Mouse (Mus musculus): ENCODE data around the gene Spon1. TPM values are rescaled to one million over a fixed set of nuclear protein-coding genes. Genes with fewer than 3 reads are reported as not detected.

The Spon1 gene
- polyA plus RNA-seq, 1 experiment from 2014 or later, result 79.7 TPM

DNA sequence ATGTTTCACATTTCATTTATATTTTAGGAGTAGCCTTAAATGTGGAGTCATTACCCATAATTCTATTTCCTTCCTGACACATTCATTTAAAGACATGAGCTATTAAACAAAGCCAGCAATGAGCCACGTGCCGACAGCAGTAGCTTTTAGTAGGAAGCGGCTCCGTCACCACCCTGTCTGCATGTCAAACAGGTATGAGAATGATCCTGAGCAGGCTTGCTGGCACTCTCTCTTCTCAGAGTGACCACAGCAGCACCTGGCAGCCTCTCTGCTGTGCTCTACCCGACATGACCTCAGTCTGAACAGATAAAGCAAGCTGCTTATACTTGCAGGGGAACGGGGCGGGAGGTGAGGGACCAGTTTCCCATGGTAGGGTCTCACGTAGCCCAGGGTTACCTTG lies 297.7 kb downstream of the Spon1 start:
- H3K4me2 ChIP-seq, result no peak overlapping the region
- WGBS (ENCODE audit: insufficient replicate concordance), result 36% methylated on average over 8 of the region's 8 CpGs
- H3K9ac ChIP-seq (ENCODE audit: low read depth, low read length), result no peak overlapping the region
- no peaks in the 10 kb centered on the region for H3K9me3 ChIP-seq (replicated peaks; ENCODE audit: control insufficient read depth, low read length)
- H3K27ac ChIP-seq (ENCODE audit: low read depth, low read length), result no peak overlapping the region
- H3K4me3 ChIP-seq (ENCODE audit: low read depth, low read length), result no peak overlapping the region
- peaks cover 32% of the 10 kb centered on the region for H3K4me1 ChIP-seq (ENCODE audit: control insufficient read depth, insufficient read depth, low read length)
- H3K36me3 ChIP-seq (ENCODE audit: control insufficient read depth, insufficient read depth, low read length), result no peaks in the 10 kb centered on the region
- no peaks in the 10 kb centered on the region for H3K27me3 ChIP-seq (ENCODE audit: control insufficient read depth, insufficient read depth, low read length)
- no peak for ATAC-seq (replicated peaks; ENCODE audit: insufficient number of reproducible peaks, low FRiP score, low TSS enrichment)

DNA sequence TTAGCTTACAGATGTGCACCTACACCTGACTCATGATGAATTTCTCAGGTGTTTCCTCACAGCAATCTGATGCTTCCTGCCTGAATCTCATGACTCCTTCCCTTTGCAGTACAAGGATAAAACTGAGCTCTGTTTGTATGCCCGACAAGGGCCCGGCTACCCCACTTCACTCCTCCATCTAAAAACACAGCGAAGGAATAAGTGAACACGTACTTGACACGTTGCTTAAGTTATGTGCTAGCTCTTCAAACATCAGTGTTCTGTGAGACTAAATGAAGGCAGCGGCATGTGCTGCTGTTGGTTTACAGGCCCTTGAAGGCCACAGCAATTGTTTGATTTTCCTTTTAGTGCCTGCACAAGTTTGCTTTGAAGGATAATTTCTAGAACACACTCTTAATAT lies 298.2 kb downstream of the Spon1 start:
- ATAC-seq (replicated peaks; ENCODE audit: insufficient number of reproducible peaks, low FRiP score, low TSS enrichment), result no peak
- Histone ChIP-seq H3K27ac (ENCODE audit: low read depth, low read length) (no peak overlapping the region), H3K36me3 (ENCODE audit: control insufficient read depth, insufficient read depth, low read length) (no peaks in the 10 kb centered on the region), H3K4me1 (ENCODE audit: control insufficient read depth, insufficient read depth, low read length) (peaks cover 32% of the 10 kb centered on the region), H3K4me3 (ENCODE audit: low read depth, low read length) (no peak overlapping the region), H3K9ac (ENCODE audit: low read depth, low read length) (no peak overlapping the region), H3K9me3 (replicated peaks; ENCODE audit: control insufficient read depth, low read length) (no peaks in the 10 kb centered on the region), H3K4me2 (no peak overlapping the region), H3K27me3 (ENCODE audit: control insufficient read depth, insufficient read depth, low read length) (no peaks in the 10 kb centered on the region)
- WGBS (ENCODE audit: insufficient replicate concordance), result 63% methylated on average over 6 of the region's 6 CpGs

- Histone ChIP-seq H3K4me3 (ENCODE audit: low read depth, low read length) (no peak overlapping the region), H3K4me1 (ENCODE audit: control insufficient read depth, insufficient read depth, low read length) (peaks cover 32% of the 10 kb centered on the region), H3K27ac (ENCODE audit: low read depth, low read length) (peak overlapping the region; percentile 66), H3K4me2 (no peak overlapping the region; the same call in 1 of the 2 replicates), H3K9me3 (replicated peaks; ENCODE audit: control insufficient read depth, low read length) (no peaks in the 10 kb centered on the region), H3K36me3 (ENCODE audit: control insufficient read depth, insufficient read depth, low read length) (no peaks in the 10 kb centered on the region), H3K9ac (ENCODE audit: low read depth, low read length) (no peak overlapping the region), H3K27me3 (ENCODE audit: control insufficient read depth, insufficient read depth, low read length) (no peaks in the 10 kb centered on the region)
- 21% methylated on average over 11 of the region's 11 CpGs for WGBS (ENCODE audit: insufficient replicate concordance)
- 0 out of 2 replicates have a peak, but pooled peaks have one; percentile 21 for ATAC-seq (replicated peaks; ENCODE audit: insufficient number of reproducible peaks, low FRiP score, low TSS enrichment)
Measured at GRCm38 (mm10) chr7:114065407-114066185, 299.8 kb downstream of the Spon1 start.

DNA sequence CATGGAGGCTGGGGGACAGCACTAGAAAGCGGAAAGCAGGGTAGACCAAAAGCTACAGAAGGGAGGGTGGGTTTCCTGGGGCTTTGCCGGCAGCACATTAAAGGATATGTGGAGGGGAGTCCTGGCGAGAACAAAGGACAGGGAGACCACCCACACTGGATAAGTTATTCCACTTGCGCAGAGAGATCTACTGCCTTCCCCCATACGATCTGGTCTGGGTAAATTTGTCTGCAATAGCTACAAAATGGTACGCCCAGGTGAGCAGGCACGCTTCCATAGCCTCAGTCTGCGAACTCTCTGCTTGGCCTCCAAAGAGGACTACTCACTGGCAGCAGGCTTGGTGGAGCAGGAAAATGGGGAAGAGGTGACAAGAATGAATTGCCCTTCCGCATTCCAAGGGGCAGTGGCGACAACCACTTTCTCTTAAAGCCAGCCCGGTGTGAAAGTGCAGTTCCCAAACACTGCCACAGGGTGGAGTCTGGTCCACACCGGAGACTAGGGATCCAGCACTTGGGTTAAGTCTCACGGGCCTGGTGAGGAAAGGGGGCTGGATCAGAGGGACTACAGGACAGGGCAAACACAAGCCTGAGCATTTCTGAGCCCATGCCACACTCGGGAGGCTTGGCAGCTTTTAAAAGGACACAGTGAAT lies 300.9 kb downstream of the Spon1 start:
- ATAC-seq (replicated peaks; ENCODE audit: insufficient number of reproducible peaks, low FRiP score, low TSS enrichment), result peak; percentile 64; the same call in 1 of the 2 replicates
- no peaks in the 10 kb centered on the region for H3K36me3 ChIP-seq (ENCODE audit: control insufficient read depth, insufficient read depth, low read length)
- H3K9me3 ChIP-seq (replicated peaks; ENCODE audit: control insufficient read depth, low read length), result no peaks in the 10 kb centered on the region
- H3K4me1 ChIP-seq (ENCODE audit: control insufficient read depth, insufficient read depth, low read length), result peaks cover 41% of the 10 kb centered on the region
- H3K4me3 ChIP-seq (ENCODE audit: low read depth, low read length), result peak overlapping the region; percentile 20; the same call in 1 of the 2 replicates
- no peaks in the 10 kb centered on the region for H3K27me3 ChIP-seq (ENCODE audit: control insufficient read depth, insufficient read depth, low read length)
- peak overlapping the region; percentile 66 for H3K27ac ChIP-seq (ENCODE audit: low read depth, low read length)
- H3K4me2 ChIP-seq, result peak overlapping the region; percentile 65
- WGBS (ENCODE audit: insufficient replicate concordance), result 6% methylated on average over 14 of the region's 14 CpGs
- peak overlapping the region; percentile 60 for H3K9ac ChIP-seq (ENCODE audit: low read depth, low read length)

DNA sequence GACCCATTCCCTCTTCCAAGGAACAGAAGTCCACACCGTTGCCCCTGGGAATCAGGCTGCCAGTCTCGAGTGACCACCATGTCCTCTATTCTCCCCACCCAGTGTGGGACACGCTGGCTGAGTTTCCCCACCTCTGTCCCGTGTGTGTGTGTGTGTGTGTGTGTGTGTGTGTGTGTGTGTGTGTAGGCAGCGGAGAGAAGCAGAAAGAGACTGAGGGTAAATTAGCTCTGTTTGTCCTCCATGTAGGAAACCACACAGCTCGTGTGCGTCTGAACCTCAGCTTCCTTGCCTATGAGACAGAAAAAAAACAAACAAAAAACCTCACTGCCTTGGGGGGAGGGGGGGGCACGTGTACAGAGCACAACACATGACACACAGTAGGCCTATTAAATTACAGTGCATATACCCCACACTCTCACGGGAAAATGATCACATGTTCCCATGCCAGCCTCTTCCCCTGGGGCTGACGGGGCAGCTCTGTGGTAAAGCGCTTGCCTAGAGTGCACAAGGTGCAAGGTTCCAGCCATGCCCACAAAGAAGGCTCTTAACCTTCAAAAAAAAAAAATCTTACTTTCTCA lies 303.2 kb downstream of the Spon1 start:
- WGBS (ENCODE audit: insufficient replicate concordance), result 81% methylated on average over 11 of the region's 11 CpGs
- no peak overlapping the region for H3K27ac ChIP-seq (ENCODE audit: low read depth, low read length)
- H3K36me3 ChIP-seq (ENCODE audit: control insufficient read depth, insufficient read depth, low read length), result no peaks in the 10 kb centered on the region
- no peak overlapping the region for H3K9ac ChIP-seq (ENCODE audit: low read depth, low read length)
- H3K27me3 ChIP-seq (ENCODE audit: control insufficient read depth, insufficient read depth, low read length), result no peaks in the 10 kb centered on the region
- no peak overlapping the region for H3K4me2 ChIP-seq
- no peak overlapping the region for H3K4me3 ChIP-seq (ENCODE audit: low read depth, low read length)
- H3K4me1 ChIP-seq (ENCODE audit: control insufficient read depth, insufficient read depth, low read length), result peaks cover 46% of the 10 kb centered on the region
- no peaks in the 10 kb centered on the region for H3K9me3 ChIP-seq (replicated peaks; ENCODE audit: control insufficient read depth, low read length)
- ATAC-seq (replicated peaks; ENCODE audit: insufficient number of reproducible peaks, low FRiP score, low TSS enrichment), result no peak

DNA sequence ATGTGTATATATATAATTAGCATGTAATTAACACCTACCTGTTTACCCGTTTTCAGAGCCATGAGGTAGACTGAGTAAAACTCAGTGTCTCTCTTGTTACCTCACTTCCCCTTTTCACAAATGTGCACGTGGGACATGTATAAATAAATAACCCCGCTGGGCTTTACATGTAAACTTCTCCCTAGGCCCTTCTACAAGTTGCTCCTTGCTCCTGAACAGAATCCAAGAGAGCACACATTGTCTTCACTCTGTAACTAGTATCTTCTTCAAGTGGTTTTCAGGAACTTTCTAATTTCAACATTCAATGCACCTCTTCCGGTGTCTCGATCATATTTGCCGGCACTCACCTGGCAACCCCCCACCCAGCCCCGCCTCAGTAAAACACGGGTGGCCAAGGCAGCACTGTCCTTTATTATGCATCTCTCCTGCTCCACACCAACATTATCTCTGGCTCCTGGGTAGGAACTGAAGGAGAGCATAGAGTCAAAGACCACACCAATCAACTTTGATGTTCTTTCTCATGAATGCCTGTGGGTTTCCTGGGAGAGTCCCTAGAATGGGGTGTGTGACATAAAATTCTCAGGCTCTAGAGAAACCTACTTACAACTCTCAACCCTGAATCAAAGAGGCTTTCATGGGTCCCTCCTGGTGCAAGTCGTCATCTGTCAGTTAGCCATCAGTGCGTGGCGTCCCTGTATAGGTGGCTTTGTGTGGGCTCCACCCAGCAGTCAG lies 304.1 kb downstream of the Spon1 start:
- Histone ChIP-seq H3K9ac (ENCODE audit: low read depth, low read length) (no peak overlapping the region), H3K36me3 (ENCODE audit: control insufficient read depth, insufficient read depth, low read length) (no peaks in the 10 kb centered on the region), H3K27me3 (ENCODE audit: control insufficient read depth, insufficient read depth, low read length) (no peaks in the 10 kb centered on the region), H3K4me3 (ENCODE audit: low read depth, low read length) (no peak overlapping the region), H3K27ac (ENCODE audit: low read depth, low read length) (no peak overlapping the region), H3K4me1 (ENCODE audit: control insufficient read depth, insufficient read depth, low read length) (peaks cover 38% of the 10 kb centered on the region), H3K4me2 (no peak overlapping the region), H3K9me3 (replicated peaks; ENCODE audit: control insufficient read depth, low read length) (no peaks in the 10 kb centered on the region)
- 80% methylated on average over 11 of the region's 11 CpGs for WGBS (ENCODE audit: insufficient replicate concordance)
- no peak for ATAC-seq (replicated peaks; ENCODE audit: insufficient number of reproducible peaks, low FRiP score, low TSS enrichment)

DNA sequence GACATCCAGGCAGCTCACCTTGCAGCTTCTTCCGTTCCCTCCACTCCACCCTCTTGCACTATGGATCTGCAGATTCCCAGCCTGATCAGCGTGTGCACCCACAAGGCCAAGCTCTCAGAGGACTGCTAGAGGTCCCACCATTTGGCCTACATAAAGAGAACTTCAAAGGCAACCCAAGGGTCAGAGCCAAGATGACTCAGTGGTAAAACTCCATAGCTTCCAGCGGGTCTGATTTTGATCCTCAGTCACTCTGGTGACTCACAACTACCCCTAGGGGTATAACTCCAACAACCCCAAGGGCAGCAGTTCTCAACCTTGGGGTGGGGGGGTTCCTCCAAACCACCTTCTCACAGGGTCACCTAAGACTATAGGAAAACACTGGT lies 304.7 kb downstream of the Spon1 start:
- peaks cover 32% of the 10 kb centered on the region for H3K4me1 ChIP-seq (ENCODE audit: control insufficient read depth, insufficient read depth, low read length)
- H3K4me3 ChIP-seq (ENCODE audit: low read depth, low read length), result no peak overlapping the region
- H3K36me3 ChIP-seq (ENCODE audit: control insufficient read depth, insufficient read depth, low read length), result no peaks in the 10 kb centered on the region
- H3K27me3 ChIP-seq (ENCODE audit: control insufficient read depth, insufficient read depth, low read length), result no peaks in the 10 kb centered on the region
- no peak overlapping the region for H3K4me2 ChIP-seq
- ATAC-seq (replicated peaks; ENCODE audit: insufficient number of reproducible peaks, low FRiP score, low TSS enrichment), result no peak
- H3K9me3 ChIP-seq (replicated peaks; ENCODE audit: control insufficient read depth, low read length), result no peaks in the 10 kb centered on the region
- H3K9ac ChIP-seq (ENCODE audit: low read depth, low read length), result no peak overlapping the region
- 68% methylated on average over 3 of the region's 3 CpGs for WGBS (ENCODE audit: insufficient replicate concordance)
- H3K27ac ChIP-seq (ENCODE audit: low read depth, low read length), result no peak overlapping the region

- Histone ChIP-seq H3K27me3 (ENCODE audit: control insufficient read depth, insufficient read depth, low read length) (no peaks in the 10 kb centered on the region), H3K36me3 (ENCODE audit: control insufficient read depth, insufficient read depth, low read length) (no peaks in the 10 kb centered on the region; the same call in 1 of the 2 replicates), H3K4me1 (ENCODE audit: control insufficient read depth, insufficient read depth, low read length) (peaks cover 23% of the 10 kb centered on the region), H3K4me2 (no peak overlapping the region), H3K4me3 (ENCODE audit: low read depth, low read length) (no peak overlapping the region), H3K27ac (ENCODE audit: low read depth, low read length) (peak overlapping the region; percentile 68; the same call in 1 of the 2 replicates), H3K9ac (ENCODE audit: low read depth, low read length) (peak overlapping the region; percentile 61; the same call in 1 of the 2 replicates), H3K9me3 (replicated peaks; ENCODE audit: control insufficient read depth, low read length) (no peaks in the 10 kb centered on the region)
- WGBS (ENCODE audit: insufficient replicate concordance), result 74% methylated on average over 5 of the region's 5 CpGs
- no peak for ATAC-seq (replicated peaks; ENCODE audit: insufficient number of reproducible peaks, low FRiP score, low TSS enrichment)
Measured at GRCm38 (mm10) chr7:114071395-114071794, 305.6 kb downstream of the Spon1 start.
